29 mouse cellular contexts compared by ENCODE assay signal in the genomic region with DNA sequence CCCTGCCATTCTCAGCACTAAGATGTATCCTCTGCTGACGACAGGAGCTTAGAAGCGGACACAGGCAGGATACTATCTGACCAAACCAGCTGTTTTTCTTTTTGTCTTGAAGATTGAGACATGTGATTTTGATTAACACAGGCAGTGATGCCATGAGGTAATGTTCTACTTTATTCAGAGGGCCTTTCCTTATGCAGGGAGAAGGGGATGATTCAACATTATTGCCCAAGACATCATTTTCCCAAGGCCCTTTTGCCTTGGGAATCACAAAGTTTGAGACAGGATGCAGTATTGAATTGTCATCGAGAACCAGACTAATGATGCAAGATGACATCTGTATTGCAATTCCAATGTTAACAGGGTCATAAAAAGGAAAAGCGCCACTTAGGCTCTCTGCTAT.
DNase-seq lines count a peak whose midpoint lies in the region; ATAC-seq and TF ChIP-seq lines count a peak whose summit lies in the region.
"Had no signal": no experiment of that assay in that cellular context is flagged by ENCODE, and none has a peak within 500 bp of the region (broad histone marks: within the 10 kb centered on the region; RNA-seq: fewer than 3 reads in every experiment).

No protein-coding gene starts in this region.

- H3K4me3 ChIP-seq in embryonic facial prominence, embryonic 11.5 days (ENCODE audit: low read depth, low read length) = no peak overlapping the region
- no peak overlapping the region for H3K4me3 ChIP-seq in embryonic facial prominence, embryonic 10.5 days
- no peak overlapping the region for H3K4me3 ChIP-seq in hindbrain, postnatal 0 days (ENCODE audit: low read length)
- H3K4me3 ChIP-seq: embryonic facial prominence, embryonic 15.5 days; forebrain, embryonic 15.5 days; heart, adult 2 months; heart, embryonic 15.5 days; kidney, embryonic 15.5 days; midbrain, embryonic 10.5 days; midbrain, embryonic 15.5 days; stomach, embryonic 15.5 days had no signal

- no peaks in the 10 kb centered on the region for H3K4me1 ChIP-seq in embryonic facial prominence, embryonic 11.5 days (ENCODE audit: control insufficient read depth, insufficient read depth, low read length)
- no peaks in the 10 kb centered on the region for H3K4me1 ChIP-seq in embryonic facial prominence, embryonic 10.5 days
- H3K4me1 ChIP-seq in hindbrain, postnatal 0 days (ENCODE audit: insufficient read depth, low read length) = no peaks in the 10 kb centered on the region
- H3K4me1 ChIP-seq: embryonic facial prominence, embryonic 15.5 days; forebrain, embryonic 15.5 days; heart, embryonic 15.5 days; kidney, embryonic 15.5 days; midbrain, embryonic 10.5 days; midbrain, embryonic 15.5 days; stomach, embryonic 15.5 days had no signal

- 58% methylated on average over 4 of the region's 4 CpGs for WGBS in embryonic facial prominence, embryonic 11.5 days
- 62% methylated on average over 4 of the region's 4 CpGs for WGBS in embryonic facial prominence, embryonic 10.5 days
- WGBS in hindbrain, postnatal 0 days = 77% methylated on average over 4 of the region's 4 CpGs

- no peak overlapping the region for H3K27ac ChIP-seq in embryonic facial prominence, embryonic 11.5 days (replicated peaks; ENCODE audit: low read depth, low read length)
- H3K27ac ChIP-seq in embryonic facial prominence, embryonic 10.5 days (replicated peaks) = no peak overlapping the region
- no peak overlapping the region for H3K27ac ChIP-seq in hindbrain, postnatal 0 days
- H3K27ac ChIP-seq: embryonic facial prominence, embryonic 15.5 days; forebrain, embryonic 15.5 days; heart, adult 2 months; heart, embryonic 15.5 days; hindbrain, embryonic 14.5 days; kidney, embryonic 15.5 days; liver, embryonic 14.5 days; midbrain, embryonic 10.5 days; midbrain, embryonic 15.5 days; stomach, embryonic 15.5 days had no signal

- intact Hi-C loops in heart, postnatal 10 days (cut with DNase I) = no loop called here

- H3K9ac ChIP-seq in embryonic facial prominence, embryonic 11.5 days (replicated peaks; ENCODE audit: low read length) = no peak overlapping the region
- no peak overlapping the region for H3K9ac ChIP-seq in hindbrain, postnatal 0 days (replicated peaks; ENCODE audit: low read length)
- H3K9ac ChIP-seq: embryonic facial prominence, embryonic 15.5 days; forebrain, embryonic 15.5 days; heart, embryonic 15.5 days; hindbrain, embryonic 14.5 days; kidney, embryonic 15.5 days; liver, embryonic 14.5 days; lung, embryonic 14.5 days; midbrain, embryonic 15.5 days; stomach, embryonic 15.5 days had no signal

- H3K4me2 ChIP-seq in embryonic facial prominence, embryonic 11.5 days (ENCODE audit: low read depth, low read length) = no peak overlapping the region
- H3K4me2 ChIP-seq in hindbrain, postnatal 0 days (ENCODE audit: low read depth, low read length) = no peak overlapping the region
- H3K4me2 ChIP-seq: embryonic facial prominence, embryonic 15.5 days; forebrain, embryonic 15.5 days; heart, embryonic 15.5 days; hindbrain, embryonic 14.5 days; kidney, embryonic 15.5 days; lung, embryonic 14.5 days; midbrain, embryonic 15.5 days; stomach, embryonic 15.5 days had no signal

- no peaks in the 10 kb centered on the region for H3K27me3 ChIP-seq in embryonic facial prominence, embryonic 11.5 days (ENCODE audit: control insufficient read depth, insufficient read depth, low read length)
- H3K27me3 ChIP-seq in embryonic facial prominence, embryonic 10.5 days (replicated peaks; ENCODE audit: low read depth, poor library complexity, severe bottlenecking) = no peaks in the 10 kb centered on the region
- no peaks in the 10 kb centered on the region for H3K27me3 ChIP-seq in hindbrain, postnatal 0 days (ENCODE audit: insufficient read depth, low read length)
- H3K27me3 ChIP-seq: embryonic facial prominence, embryonic 15.5 days; forebrain, embryonic 15.5 days; heart, embryonic 15.5 days; kidney, embryonic 15.5 days; midbrain, embryonic 15.5 days; stomach, embryonic 15.5 days had no signal

- ATAC-seq in embryonic facial prominence, embryonic 11.5 days (replicated peaks; ENCODE audit: insufficient number of reproducible peaks, low FRiP score, low TSS enrichment, low read depth) = no peak
- no peak for ATAC-seq in hindbrain, postnatal 0 days
- ATAC-seq: activated CD4-positive, CD25-positive, alpha-beta regulatory T cell, adult 4 months; forebrain, embryonic 15.5 days; inflammation-experienced regulatory T-cells, adult 6 months; midbrain, embryonic 15.5 days had no signal

- TF ChIP-seq CTCF in hindbrain, postnatal 0 days (IDR thresholded peaks at IDR 0.05; ENCODE audit: low read depth) = no peak

- peak; percentile 13 for DNase-seq in embryonic facial prominence, embryonic 11.5 days (ENCODE audit: low spot score)
- no peak for DNase-seq in embryonic facial prominence, embryonic 10.5 days (ENCODE audit: low spot score)
- DNase-seq in heart, adult 8-10 months (ENCODE audit: low spot score) = peak; percentile 2
- no peak for DNase-seq in heart, postnatal 10 days
- peak; percentile 82 for DNase-seq in NIH3T3 (ENCODE audit: low read depth)
- peak; percentile 58 for DNase-seq in skeletal muscle tissue, adult 2 months (ENCODE audit: low read depth, low spot score)
- no peak for DNase-seq in hindbrain, postnatal 0 days (ENCODE audit: low spot score)
- DNase-seq: adrenal gland, postnatal 14 days; cerebellum, adult 11 months; cerebellum, adult 9-10 months; cerebellum, postnatal 36 days; embryo, embryonic 11 days; gastrocnemius, postnatal 14 days; heart, adult 2 months; kidney, adult 11 months; kidney, postnatal 25 days; liver; lung, embryonic 14.5 days had no signal

- H3K9me3 ChIP-seq in embryonic facial prominence, embryonic 11.5 days (replicated peaks; ENCODE audit: control insufficient read depth, low read length) = no peaks in the 10 kb centered on the region
- no peaks in the 10 kb centered on the region for H3K9me3 ChIP-seq in embryonic facial prominence, embryonic 10.5 days
- H3K9me3 ChIP-seq in hindbrain, postnatal 0 days (ENCODE audit: low read length) = no peaks in the 10 kb centered on the region
- H3K9me3 ChIP-seq: embryonic facial prominence, embryonic 15.5 days; forebrain, embryonic 15.5 days; heart, embryonic 15.5 days; kidney, embryonic 15.5 days; midbrain, embryonic 10.5 days; midbrain, embryonic 15.5 days; stomach, embryonic 15.5 days had no signal

- no peaks in the 10 kb centered on the region for H3K36me3 ChIP-seq in embryonic facial prominence, embryonic 11.5 days (replicated peaks; ENCODE audit: control insufficient read depth, insufficient read depth, low read depth, low read length)
- no peaks in the 10 kb centered on the region for H3K36me3 ChIP-seq in embryonic facial prominence, embryonic 10.5 days (replicated peaks)
- H3K36me3 ChIP-seq in hindbrain, postnatal 0 days (ENCODE audit: insufficient read depth, low read length) = no peaks in the 10 kb centered on the region
- H3K36me3 ChIP-seq: embryonic facial prominence, embryonic 15.5 days; forebrain, embryonic 15.5 days; heart, embryonic 15.5 days; kidney, embryonic 15.5 days; midbrain, embryonic 10.5 days; midbrain, embryonic 15.5 days; stomach, embryonic 15.5 days had no signal

Comparison
In these comparisons a context has a peak if more than half of its experiments do, and no peak if none do; other contexts are left out.
1. DNase-seq: peak in embryonic facial prominence, embryonic 11.5 days (single experiment), heart, adult 8-10 months (single experiment), NIH3T3 (single experiment) and skeletal muscle tissue, adult 2 months (single experiment); none in embryonic facial prominence, embryonic 10.5 days (single experiment), heart, postnatal 10 days (0 of 2) and hindbrain, postnatal 0 days (single experiment).